Mouse (Mus musculus) heart, adult 2 months (tissue): ENCODE measurements around the gene Lrrc34. TPM values are rescaled to one million over a fixed set of nuclear protein-coding genes. Genes with fewer than 3 reads are reported as not detected.

ENCODE experiments used
- DNase-seq, 2 experiments: peaks; one replicate each; pipeline ENCODE4 v3.0.0; 2021
- H3K27ac ChIP-seq: fragments of 200-600 bp; 2 replicates; pipeline ENCODE4 v1.8.1; 2022
- H3K27me3 ChIP-seq: fragments of 200-500 bp; 2 replicates; pipeline ENCODE4 v1.6.1; 2012; ENCODE audit warnings: mild to moderate bottlenecking, low read length, inconsistent platforms, mixed read lengths; ENCODE audit not compliant: control insufficient read depth, insufficient read depth
- H3K36me3 ChIP-seq: fragments of 200-500 bp; 2 replicates; pipeline ENCODE4 v1.6.1; 2012; ENCODE audit warnings: low read length, inconsistent platforms; ENCODE audit not compliant: control insufficient read depth, insufficient read depth
- H3K4me1 ChIP-seq: fragments of 200-500 bp; 2 replicates; pipeline ENCODE4 v1.6.1; 2011; ENCODE audit warnings: low read length; ENCODE audit not compliant: control insufficient read depth, insufficient read depth
- H3K4me3 ChIP-seq: fragments of 200-600 bp; 2 replicates; pipeline ENCODE4 v1.8.1; 2022
- H3K79me2 ChIP-seq: fragments of 200-500 bp; replicated peaks from 2 replicates; pipeline ENCODE4 v1.6.1; 2012; ENCODE audit warnings: mild to moderate bottlenecking, inconsistent platforms, low read length, moderate library complexity, mixed read lengths; ENCODE audit not compliant: control insufficient read depth, insufficient read depth
- H3K9ac ChIP-seq: fragments of 200-500 bp; 2 replicates; pipeline ENCODE4 v1.6.1; 2012; ENCODE audit warnings: low read depth, mild to moderate bottlenecking, control low read depth, inconsistent platforms, low read length, mixed read lengths
- CTCF ChIP-seq: fragments of 200-600 bp; IDR thresholded peaks from 2 replicates; pipeline ENCODE4 v1.8.1; 2022; ENCODE audit warnings: antibody characterized with exemption, mild to moderate bottlenecking, moderate library complexity
- EP300 ChIP-seq: fragments of 200-500 bp; IDR thresholded peaks from 2 replicates; pipeline ENCODE4 v1.6.1; 2011; ENCODE audit warnings: low read depth, low read length, control low read depth; ENCODE audit not compliant: insufficient read depth
- POLR2A ChIP-seq: fragments of 200-500 bp; IDR thresholded peaks from 2 replicates; pipeline ENCODE4 v1.6.1; 2011; ENCODE audit warnings: mild to moderate bottlenecking, low read depth, low read length, control low read depth; ENCODE audit not compliant: insufficient read depth
- WGBS: fragments of 180-500 bp; shearing (Covaris S2); methylation state at CpG from one replicate; pipeline ENCODE4 v1.1.7; 2018; 5-methylcytosine and 5-hydroxymethylcytosine counted together
- intact Hi-C: fragments of 180-260 bp; cut with DNase I; formaldehyde crosslinking; loops from one replicate; pipeline ENCODE4 v1.15.1; 2025
- polyA plus RNA-seq: library from polyadenylated mRNA; depleted of rRNA; stranded (reverse); fragments of >200 nt; gene quantifications from 2 replicates; pipeline ENCODE4 v1.2.3, GENCODE M21; 2012
- total RNA-seq, 2 experiments: library from RNA; stranded (reverse); gene quantifications; 2 replicates each; pipeline ENCODE4 v1.2.3; 2021

Lrrc34 gene
- total and polyA plus RNA-seq, 3 experiments: 0.06 TPM; not detected in 2

- peaks cover 5% of the 10 kb centered on the region for H3K4me1 ChIP-seq
- WGBS: 10% methylated on average over 32 of the region's 32 CpGs
- peak within 1 kb of the TSS; percentile 50 for H3K9ac ChIP-seq
- no peaks in the 10 kb centered on the region for H3K27me3 ChIP-seq
- TF ChIP-seq CTCF (peak; percentile 41), POLR2A (no peak), EP300 (no peak)
- peak; percentile 42 to 45 for DNase-seq
- H3K4me3 ChIP-seq: peak within 1 kb of the TSS; percentile 95
- H3K79me2 ChIP-seq: peaks cover 1% of the 10 kb centered on the region; the same call in 1 of the 2 replicates
- H3K36me3 ChIP-seq: peaks cover 4% of the 10 kb centered on the region; the same call in 1 of the 2 replicates
- H3K27ac ChIP-seq: peak within 1 kb of the TSS; percentile 66
- intact Hi-C loops: loop anchor here (10.0 kb wide), 2 partner anchors 535 to 1795 kb away; partner anchors contain the start of gene Pik3ca
Observed at GRCm38 (mm10) chr3:30599711-30600545, 47.7 kb downstream of the Lrrc34 start, which contains the start of gene Actrt3. TSS of gene Actrt3 (minus strand) at chr3:30599939.

- no peak overlapping the region for H3K9ac ChIP-seq
- no peak overlapping the region for H3K27ac ChIP-seq
- DNase-seq: no peak
- no peaks in the 10 kb centered on the region for H3K36me3 ChIP-seq
- no peaks in the 10 kb centered on the region for H3K79me2 ChIP-seq
- intact Hi-C loops: loop anchor here (10.0 kb wide), 1 partner anchor 538 kb away; no protein-coding TSS in a partner anchor
- no peak overlapping the region for H3K4me3 ChIP-seq
- peaks cover 3% of the 10 kb centered on the region for H3K4me1 ChIP-seq
- TF ChIP-seq POLR2A (no peak), EP300 (no peak), CTCF (no peak)
- WGBS: 90% methylated on average over 7 of the region's 7 CpGs
- no peaks in the 10 kb centered on the region for H3K27me3 ChIP-seq
Observed at GRCm38 (mm10) chr3:30597271-30597670, 50.4 kb downstream of the Lrrc34 start.

- 1% methylated on average over 62 of the region's 62 CpGs for WGBS
Observed at GRCm38 (mm10) chr3:30595111-30595832, 52.4 kb downstream of the Lrrc34 start.

GRCm38 (mm10) chr3:30593719-30594485 lies 53.8 kb downstream of the Lrrc34 start:
- Histone ChIP-seq H3K36me3 (no peaks in the 10 kb centered on the region), H3K9ac (no peak overlapping the region), H3K4me1 (peaks cover 3% of the 10 kb centered on the region), H3K27ac (no peak overlapping the region), H3K79me2 (no peaks in the 10 kb centered on the region), H3K27me3 (no peaks in the 10 kb centered on the region), H3K4me3 (no peak overlapping the region)
- DNase-seq: no peak
- TF ChIP-seq POLR2A (no peak), EP300 (no peak), CTCF (peak; percentile 31)
- intact Hi-C loops: loop anchor here (5.0 to 10.0 kb wide), 2 partner anchors 103 to 541 kb away; partner anchors contain the start of gene Lrrc31
- WGBS: 86% methylated on average over 4 of the region's 4 CpGs

More at GRCm38 (mm10) chr3:30595111-30595832, 52.4 kb downstream of the Lrrc34 start:
- peak; percentile 67 to 72 for DNase-seq
- Histone ChIP-seq H3K79me2 (no peaks in the 10 kb centered on the region), H3K9ac (peak overlapping the region; percentile 97), H3K27me3 (no peaks in the 10 kb centered on the region), H3K36me3 (no peaks in the 10 kb centered on the region), H3K4me3 (peak overlapping the region; percentile 87), H3K4me1 (peaks cover 3% of the 10 kb centered on the region), H3K27ac (peak overlapping the region; percentile 64)
- intact Hi-C loops: loop anchor here (10.0 kb wide), 1 partner anchor 540 kb away; no protein-coding TSS in a partner anchor
- TF ChIP-seq POLR2A (peak; percentile 44; the same call in 1 of the 2 replicates), CTCF (no peak)

- Histone ChIP-seq H3K9ac (peak overlapping the region; percentile 18; the same call in 1 of the 2 replicates), H3K4me3 (no peak overlapping the region), H3K27ac (no peak overlapping the region; the same call in 1 of the 2 replicates), H3K4me1 (peaks cover 3% of the 10 kb centered on the region), H3K79me2 (no peaks in the 10 kb centered on the region), H3K27me3 (no peaks in the 10 kb centered on the region), H3K36me3 (no peaks in the 10 kb centered on the region)
- peak in 1 of 2 experiments; percentile 15 for DNase-seq
- intact Hi-C loops: loop anchor here (1.0 to 10.0 kb wide), 3 partner anchors 105 to 542 kb away; partner anchors contain the start of gene Lrrc31
- WGBS: 0% methylated on average over 2 of the region's 2 CpGs
- TF ChIP-seq CTCF (peak; percentile 97), POLR2A (no peak)
Observed at GRCm38 (mm10) chr3:30592418-30592853, 55.2 kb downstream of the Lrrc34 start.
